Mouse (Mus musculus) intestine, embryonic 15.5 days (tissue): ENCODE data around the gene Ptprn2. TPM values are rescaled to one million over a fixed set of nuclear protein-coding genes. Genes with fewer than 3 reads are reported as not detected.

ENCODE experiments used
- ATAC-seq: fragments of 200-750 bp; cut with Nextera tagmentation; 2 replicates; pipeline ENCODE4 v1.8.0; 2017; ENCODE audit warnings: moderate TSS enrichment, moderate library complexity
- H3K27ac ChIP-seq: fragments of 300-500 bp; sonication (generic); 2 replicates; pipeline ENCODE4 v1.5.1; 2015; ENCODE audit warnings: mild to moderate bottlenecking, inconsistent platforms
- H3K27me3 ChIP-seq: fragments of 300-500 bp; sonication (generic); replicated peaks from 2 replicates; pipeline ENCODE4 v1.6.1; 2015; ENCODE audit warnings: inconsistent platforms
- H3K36me3 ChIP-seq: fragments of 300-500 bp; sonication (generic); 2 replicates; pipeline ENCODE4 v1.6.1; 2015; ENCODE audit warnings: inconsistent platforms
- H3K4me1 ChIP-seq: fragments of 300-500 bp; sonication (generic); replicated peaks from 2 replicates; pipeline ENCODE4 v1.6.1; 2015; ENCODE audit warnings: inconsistent platforms
- H3K4me2 ChIP-seq: fragments of 300-500 bp; sonication (generic); replicated peaks from 2 replicates; pipeline ENCODE4 v1.6.1; 2015; ENCODE audit warnings: mild to moderate bottlenecking, inconsistent platforms
- H3K4me3 ChIP-seq: fragments of 300-500 bp; sonication (generic); replicated peaks from 2 replicates; pipeline ENCODE4 v1.5.1; 2015; ENCODE audit warnings: inconsistent platforms
- H3K9ac ChIP-seq: fragments of 300-500 bp; sonication (generic); 2 replicates; pipeline ENCODE4 v1.6.1; 2015; ENCODE audit warnings: inconsistent platforms
- H3K9me3 ChIP-seq: fragments of 300-500 bp; sonication (generic); 2 replicates; pipeline ENCODE4 v1.6.1; 2016; ENCODE audit warnings: inconsistent platforms
- WGBS: fragments of 180-500 bp; shearing (Covaris S2); methylation state at CpG from one replicate; pipeline ENCODE4 v1.1.7; 2015; 5-methylcytosine and 5-hydroxymethylcytosine counted together
- polyA plus RNA-seq: library from polyadenylated mRNA; unstranded; fragments of >200 nt; fragmentation: Nextera tagmentation; extraction: Ambion mirVana; gene quantifications from 2 replicates; pipeline ENCODE4 v1.2.1, GENCODE M21; 2015

The Ptprn2 gene
- polyA plus RNA-seq, 1 experiment from 2014 or later: 1.9 TPM

- H3K9ac ChIP-seq: no peak overlapping the region
- no peaks in the 10 kb centered on the region for H3K27me3 ChIP-seq
- no peak for ATAC-seq
- H3K4me3 ChIP-seq: no peak overlapping the region
- no peaks in the 10 kb centered on the region for H3K9me3 ChIP-seq
- no peak overlapping the region for H3K4me2 ChIP-seq
- no peaks in the 10 kb centered on the region for H3K36me3 ChIP-seq
- no peak overlapping the region for H3K27ac ChIP-seq
- no peaks in the 10 kb centered on the region for H3K4me1 ChIP-seq
- WGBS: 58% methylated on average over 3 of the region's 3 CpGs
Observed at GRCm38 (mm10) chr12:116710716-116711115, 225.2 kb downstream of the Ptprn2 start.

GRCm38 (mm10) chr12:116711133-116711532, 225.6 kb downstream of the Ptprn2 start:
- no peaks in the 10 kb centered on the region for H3K27me3 ChIP-seq
- no peaks in the 10 kb centered on the region for H3K36me3 ChIP-seq
- H3K9ac ChIP-seq: no peak overlapping the region
- no peaks in the 10 kb centered on the region for H3K9me3 ChIP-seq
- H3K4me2 ChIP-seq: no peak overlapping the region
- no peak for ATAC-seq
- no peak overlapping the region for H3K27ac ChIP-seq
- no peak overlapping the region for H3K4me3 ChIP-seq
- H3K4me1 ChIP-seq: no peaks in the 10 kb centered on the region
- WGBS: 84% methylated on average over 6 of the region's 6 CpGs

GRCm38 (mm10) chr12:116713096-116713495, 227.6 kb downstream of the Ptprn2 start:
- Histone ChIP-seq H3K9ac (no peak overlapping the region), H3K9me3 (no peaks in the 10 kb centered on the region), H3K36me3 (no peaks in the 10 kb centered on the region), H3K4me1 (no peaks in the 10 kb centered on the region), H3K4me3 (no peak overlapping the region), H3K27me3 (no peaks in the 10 kb centered on the region), H3K27ac (no peak overlapping the region), H3K4me2 (no peak overlapping the region)
- ATAC-seq: no peak

- Histone ChIP-seq H3K9ac (no peak overlapping the region), H3K4me3 (no peak overlapping the region), H3K36me3 (no peaks in the 10 kb centered on the region), H3K4me1 (no peaks in the 10 kb centered on the region), H3K9me3 (no peaks in the 10 kb centered on the region), H3K27ac (no peak overlapping the region), H3K4me2 (no peak overlapping the region), H3K27me3 (no peaks in the 10 kb centered on the region)
- WGBS: 82% methylated on average over 2 of the region's 2 CpGs
- no peak for ATAC-seq
Observed at GRCm38 (mm10) chr12:116721062-116721461, 235.5 kb downstream of the Ptprn2 start.

- WGBS: 88% methylated on average over 5 of the region's 5 CpGs
- no peak overlapping the region for H3K4me3 ChIP-seq
- no peak for ATAC-seq
Observed at GRCm38 (mm10) chr12:116740141-116740540, 254.6 kb downstream of the Ptprn2 start.

GRCm38 (mm10) chr12:116741300-116741699, 255.8 kb downstream of the Ptprn2 start:
- no peak overlapping the region for H3K4me3 ChIP-seq
- H3K4me1 ChIP-seq: no peaks in the 10 kb centered on the region
- ATAC-seq: no peak
- no peak overlapping the region for H3K4me2 ChIP-seq
- no peaks in the 10 kb centered on the region for H3K36me3 ChIP-seq
- H3K27ac ChIP-seq: no peak overlapping the region
- no peak overlapping the region for H3K9ac ChIP-seq
- no peaks in the 10 kb centered on the region for H3K27me3 ChIP-seq
- no peaks in the 10 kb centered on the region for H3K9me3 ChIP-seq

More at GRCm38 (mm10) chr12:116740141-116740540, 254.6 kb downstream of the Ptprn2 start:
- no peaks in the 10 kb centered on the region for H3K36me3 ChIP-seq
- H3K9ac ChIP-seq: no peak overlapping the region
- no peak overlapping the region for H3K27ac ChIP-seq
- no peak overlapping the region for H3K4me2 ChIP-seq
- H3K9me3 ChIP-seq: no peaks in the 10 kb centered on the region
- no peaks in the 10 kb centered on the region for H3K27me3 ChIP-seq
- H3K4me1 ChIP-seq: no peaks in the 10 kb centered on the region

- Histone ChIP-seq H3K4me3 (no peak overlapping the region), H3K27me3 (no peaks in the 10 kb centered on the region), H3K4me2 (no peak overlapping the region), H3K4me1 (no peaks in the 10 kb centered on the region), H3K9ac (no peak overlapping the region), H3K9me3 (no peaks in the 10 kb centered on the region), H3K27ac (no peak overlapping the region), H3K36me3 (no peaks in the 10 kb centered on the region)
- WGBS: 81% methylated on average over 2 of the region's 2 CpGs
- ATAC-seq: no peak
Observed at GRCm38 (mm10) chr12:116746401-116746800, 260.9 kb downstream of the Ptprn2 start.

GRCm38 (mm10) chr12:116752784-116753183, 267.3 kb downstream of the Ptprn2 start:
- Histone ChIP-seq H3K36me3 (no peaks in the 10 kb centered on the region), H3K9ac (no peak overlapping the region), H3K4me2 (no peak overlapping the region), H3K4me3 (no peak overlapping the region), H3K27ac (no peak overlapping the region), H3K27me3 (no peaks in the 10 kb centered on the region), H3K9me3 (no peaks in the 10 kb centered on the region), H3K4me1 (no peaks in the 10 kb centered on the region)
- ATAC-seq: no peak
- WGBS: 74% methylated on average over 1 of the region's 1 CpGs

GRCm38 (mm10) chr12:116763961-116764360, 278.4 kb downstream of the Ptprn2 start:
- Histone ChIP-seq H3K9ac (no peak overlapping the region), H3K36me3 (no peaks in the 10 kb centered on the region), H3K4me2 (no peak overlapping the region), H3K27me3 (no peaks in the 10 kb centered on the region), H3K27ac (no peak overlapping the region), H3K9me3 (no peaks in the 10 kb centered on the region), H3K4me1 (no peaks in the 10 kb centered on the region), H3K4me3 (no peak overlapping the region)
- no peak for ATAC-seq

- Histone ChIP-seq H3K27ac (no peak overlapping the region), H3K4me2 (no peak overlapping the region), H3K27me3 (no peaks in the 10 kb centered on the region), H3K9me3 (no peaks in the 10 kb centered on the region), H3K4me3 (no peak overlapping the region), H3K36me3 (no peaks in the 10 kb centered on the region), H3K9ac (no peak overlapping the region), H3K4me1 (no peaks in the 10 kb centered on the region)
- 74% methylated on average over 6 of the region's 6 CpGs for WGBS
- ATAC-seq: no peak
Observed at GRCm38 (mm10) chr12:116770911-116771310, 285.4 kb downstream of the Ptprn2 start.

GRCm38 (mm10) chr12:116771493-116771892, 286.0 kb downstream of the Ptprn2 start:
- Histone ChIP-seq H3K4me3 (no peak overlapping the region), H3K9me3 (no peaks in the 10 kb centered on the region), H3K4me2 (no peak overlapping the region), H3K9ac (no peak overlapping the region), H3K27me3 (no peaks in the 10 kb centered on the region), H3K36me3 (no peaks in the 10 kb centered on the region), H3K4me1 (no peaks in the 10 kb centered on the region), H3K27ac (no peak overlapping the region)
- no peak for ATAC-seq
- 54% methylated on average over 4 of the region's 4 CpGs for WGBS

GRCm38 (mm10) chr12:116772081-116772566, 286.6 kb downstream of the Ptprn2 start:
- H3K9me3 ChIP-seq: no peaks in the 10 kb centered on the region
- 46% methylated on average over 7 of the region's 7 CpGs for WGBS
- ATAC-seq: peak; percentile 75
- H3K4me3 ChIP-seq: no peak overlapping the region
- no peaks in the 10 kb centered on the region for H3K36me3 ChIP-seq
- no peaks in the 10 kb centered on the region for H3K27me3 ChIP-seq
- H3K9ac ChIP-seq: no peak overlapping the region
- H3K27ac ChIP-seq: no peak overlapping the region
- H3K4me1 ChIP-seq: no peaks in the 10 kb centered on the region
- H3K4me2 ChIP-seq: no peak overlapping the region

- Histone ChIP-seq H3K9me3 (no peaks in the 10 kb centered on the region), H3K4me3 (no peak overlapping the region), H3K4me2 (no peak overlapping the region), H3K27ac (no peak overlapping the region), H3K27me3 (no peaks in the 10 kb centered on the region), H3K36me3 (no peaks in the 10 kb centered on the region), H3K4me1 (no peaks in the 10 kb centered on the region), H3K9ac (no peak overlapping the region)
- no peak for ATAC-seq
- 88% methylated on average over 3 of the region's 3 CpGs for WGBS
Observed at GRCm38 (mm10) chr12:116773344-116773743, 287.8 kb downstream of the Ptprn2 start.
